Mouse (Mus musculus) embryonic facial prominence, embryonic 15.5 days (tissue): ENCODE data around the gene Syf2. TPM values are rescaled to one million over a fixed set of nuclear protein-coding genes. Genes with fewer than 3 reads are reported as not detected.

ENCODE experiments used
- ATAC-seq: fragments of 200-750 bp; cut with Nextera tagmentation; 2 replicates; pipeline ENCODE4 v1.8.0; 2017; ENCODE audit warnings: low read depth, moderate TSS enrichment; ENCODE audit not compliant: insufficient number of reproducible peaks, low FRiP score, low TSS enrichment
- H3K27ac ChIP-seq: fragments of 300-500 bp; sonication (generic); replicated peaks from 2 replicates; pipeline ENCODE4 v1.5.1; 2015; ENCODE audit warnings: mild to moderate bottlenecking, inconsistent platforms
- H3K27me3 ChIP-seq: fragments of 300-500 bp; sonication (generic); 2 replicates; pipeline ENCODE4 v1.6.1; 2015; ENCODE audit warnings: inconsistent platforms
- H3K36me3 ChIP-seq: fragments of 300-500 bp; sonication (generic); 2 replicates; pipeline ENCODE4 v1.6.1; 2015; ENCODE audit warnings: mild to moderate bottlenecking, inconsistent platforms
- H3K4me1 ChIP-seq: fragments of 300-500 bp; sonication (generic); 2 replicates; pipeline ENCODE4 v1.6.1; 2015; ENCODE audit warnings: inconsistent platforms
- H3K4me2 ChIP-seq: fragments of 300-500 bp; sonication (generic); replicated peaks from 2 replicates; pipeline ENCODE4 v1.6.1; 2015; ENCODE audit warnings: mild to moderate bottlenecking, inconsistent platforms
- H3K4me3 ChIP-seq: fragments of 300-500 bp; sonication (generic); replicated peaks from 2 replicates; pipeline ENCODE4 v1.5.1; 2015; ENCODE audit warnings: mild to moderate bottlenecking, inconsistent platforms
- H3K9ac ChIP-seq: fragments of 300-500 bp; sonication (generic); 2 replicates; pipeline ENCODE4 v1.6.1; 2015; ENCODE audit warnings: inconsistent platforms
- H3K9me3 ChIP-seq: fragments of 300-500 bp; sonication (generic); replicated peaks from 2 replicates; pipeline ENCODE4 v1.6.1; 2016; ENCODE audit warnings: inconsistent platforms
- WGBS: fragments of 180-500 bp; shearing (Covaris S2); methylation state at CpG from one replicate; pipeline ENCODE4 v1.1.7; 2015; 5-methylcytosine and 5-hydroxymethylcytosine counted together
- polyA plus RNA-seq: library from polyadenylated mRNA; unstranded; fragments of >200 nt; fragmentation: Nextera tagmentation; extraction: Ambion mirVana; gene quantifications from 2 replicates; pipeline ENCODE4 v1.2.1, GENCODE M21; 2015

Gene Syf2
- polyA plus RNA-seq, 1 experiment from 2014 or later: 83.6 TPM

DNA sequence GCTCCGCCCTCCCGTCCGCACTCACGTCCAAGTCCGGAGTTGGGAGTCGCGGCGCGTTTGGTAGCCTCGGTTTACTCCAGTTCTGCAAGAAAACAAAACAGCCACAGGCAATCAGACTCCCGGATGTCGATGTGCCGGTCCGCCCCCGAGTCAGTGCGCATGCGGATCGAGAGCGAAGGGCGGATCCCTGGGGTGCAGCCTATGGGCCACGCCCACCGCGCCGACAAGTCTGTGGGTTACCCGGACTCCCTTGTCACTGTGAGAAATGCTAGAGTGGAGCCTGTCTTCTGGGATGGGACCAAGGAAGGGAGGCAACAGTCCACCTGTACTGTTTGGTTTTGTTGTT, 15.9 kb upstream of the Syf2 start, which contains the start of gene Tmem50a:
Gene Tmem50a (minus strand): TSS at position 161 of the 346 bp plus-strand sequence.
- under 1% methylated on average over 25 of the region's 25 CpGs for WGBS
- Histone ChIP-seq H3K27me3 (no peaks in the 10 kb centered on the region), H3K4me1 (peaks cover 21% of the 10 kb centered on the region), H3K9me3 (no peaks in the 10 kb centered on the region), H3K36me3 (peaks cover 14% of the 10 kb centered on the region; the same call in 1 of the 2 replicates), H3K9ac (peak within 1 kb of the TSS; percentile 83), H3K27ac (peak within 1 kb of the TSS; percentile 98), H3K4me2 (peak within 1 kb of the TSS; percentile 58), H3K4me3 (peak within 1 kb of the TSS; percentile 93)
- peak; percentile 89 for ATAC-seq

DNA sequence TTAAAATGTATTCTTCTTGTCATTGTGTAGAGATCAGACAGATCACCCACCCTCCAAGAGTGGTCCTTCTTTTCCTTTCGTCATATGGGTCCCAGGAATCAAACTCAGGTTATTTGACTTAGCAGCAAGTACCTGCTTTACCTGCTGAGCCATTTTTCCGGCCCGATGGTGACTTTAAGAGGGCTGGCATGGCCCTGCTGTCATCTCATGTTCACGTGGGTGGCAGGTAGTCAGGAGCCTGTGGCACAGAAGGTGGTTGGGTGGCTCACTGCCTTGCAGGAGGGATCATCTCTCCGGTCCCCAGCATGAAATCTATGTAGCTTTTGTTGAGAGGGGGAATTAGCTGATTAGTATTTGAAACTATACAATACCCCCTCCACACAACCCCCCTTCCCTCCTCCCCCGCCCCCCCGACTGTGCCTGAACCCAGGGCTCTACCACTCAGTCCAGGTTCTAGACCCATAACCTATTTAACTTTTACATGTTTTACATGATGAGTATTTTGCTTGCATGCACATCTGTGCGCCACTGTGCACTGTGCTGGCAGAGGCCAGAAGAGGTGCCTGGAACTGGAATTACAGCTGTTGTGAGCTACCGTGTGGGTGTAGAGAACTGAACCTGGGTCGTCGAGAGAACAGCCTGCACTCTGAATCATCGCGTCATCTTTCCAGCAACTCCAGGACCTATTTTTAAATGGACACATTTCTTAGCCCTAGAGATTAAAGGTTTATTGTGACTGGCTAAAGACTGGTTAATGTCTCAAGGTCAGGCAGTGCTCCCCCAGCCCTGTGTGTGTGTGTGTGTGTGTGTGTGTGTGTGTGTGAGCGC, 15.3 kb upstream of the Syf2 start:
- peak; percentile 8; the same call in 1 of the 2 replicates for ATAC-seq
- H3K27ac ChIP-seq: peak overlapping the region; percentile 98

DNA sequence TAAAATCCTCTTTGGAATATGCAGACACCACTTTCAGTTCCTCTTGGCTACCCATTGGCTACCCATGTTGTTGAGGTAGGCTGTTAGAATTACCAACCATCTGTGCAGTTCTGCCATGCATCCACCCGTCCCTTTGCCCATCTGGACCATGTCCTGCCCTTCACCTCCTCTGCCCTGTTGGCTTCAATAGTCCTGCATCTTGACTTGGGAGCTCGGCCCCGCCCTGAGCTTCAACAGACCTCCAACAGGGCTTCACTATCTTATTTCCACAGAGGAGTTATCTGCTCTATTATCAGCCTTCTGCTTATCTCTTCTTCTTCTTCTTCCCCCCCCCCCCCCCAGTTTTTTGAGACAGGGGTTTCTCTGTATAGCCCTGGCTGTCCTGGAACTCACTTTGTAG, 13.5 kb upstream of the Syf2 start:
- ATAC-seq: no peak
- Histone ChIP-seq H3K36me3 (no peaks in the 10 kb centered on the region), H3K9me3 (no peaks in the 10 kb centered on the region), H3K9ac (no peak overlapping the region), H3K4me2 (no peak overlapping the region), H3K27me3 (no peaks in the 10 kb centered on the region), H3K4me3 (no peak overlapping the region), H3K27ac (no peak overlapping the region), H3K4me1 (peaks cover 22% of the 10 kb centered on the region)
- WGBS: 74% methylated on average over 3 of the region's 3 CpGs

More for the DNA sequence above, 15.3 kb upstream of the Syf2 start:
- H3K4me1 ChIP-seq: peaks cover 21% of the 10 kb centered on the region
- no peaks in the 10 kb centered on the region for H3K27me3 ChIP-seq
- 51% methylated on average over 14 of the region's 14 CpGs for WGBS
- H3K4me3 ChIP-seq: peak overlapping the region; percentile 93
- peak overlapping the region; percentile 83; the same call in 1 of the 2 replicates for H3K9ac ChIP-seq
- H3K36me3 ChIP-seq: peaks cover 10% of the 10 kb centered on the region; the same call in 1 of the 2 replicates
- no peaks in the 10 kb centered on the region for H3K9me3 ChIP-seq
- peak overlapping the region; percentile 58 for H3K4me2 ChIP-seq

DNA sequence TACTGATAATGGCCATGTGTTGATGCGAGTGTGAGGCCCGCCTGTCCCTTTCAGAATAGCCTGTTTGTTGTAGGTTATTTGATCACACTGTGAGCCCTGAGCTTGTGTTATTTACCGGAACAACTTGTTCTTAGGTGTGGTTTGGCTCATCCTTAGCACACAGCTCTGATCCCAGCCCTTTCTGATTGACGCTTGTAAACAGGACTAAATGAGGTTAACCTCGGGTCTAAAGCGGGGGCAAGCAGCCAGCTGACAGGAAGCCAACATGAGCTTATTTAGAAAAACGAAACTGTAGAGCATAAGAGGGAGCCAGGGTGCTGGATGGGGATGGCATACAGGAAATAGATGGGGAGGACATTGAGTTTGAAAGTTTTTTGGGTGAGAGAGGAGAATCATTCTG, 12.3 kb upstream of the Syf2 start:
- peak overlapping the region; percentile 45 for H3K27ac ChIP-seq
- no peak overlapping the region for H3K9ac ChIP-seq
- no peak for ATAC-seq
- WGBS: 38% methylated on average over 7 of the region's 7 CpGs
- peaks cover 20% of the 10 kb centered on the region for H3K4me1 ChIP-seq
- H3K36me3 ChIP-seq: no peaks in the 10 kb centered on the region
- no peak overlapping the region for H3K4me2 ChIP-seq
- no peaks in the 10 kb centered on the region for H3K27me3 ChIP-seq
- no peaks in the 10 kb centered on the region for H3K9me3 ChIP-seq
- H3K4me3 ChIP-seq: no peak overlapping the region

DNA sequence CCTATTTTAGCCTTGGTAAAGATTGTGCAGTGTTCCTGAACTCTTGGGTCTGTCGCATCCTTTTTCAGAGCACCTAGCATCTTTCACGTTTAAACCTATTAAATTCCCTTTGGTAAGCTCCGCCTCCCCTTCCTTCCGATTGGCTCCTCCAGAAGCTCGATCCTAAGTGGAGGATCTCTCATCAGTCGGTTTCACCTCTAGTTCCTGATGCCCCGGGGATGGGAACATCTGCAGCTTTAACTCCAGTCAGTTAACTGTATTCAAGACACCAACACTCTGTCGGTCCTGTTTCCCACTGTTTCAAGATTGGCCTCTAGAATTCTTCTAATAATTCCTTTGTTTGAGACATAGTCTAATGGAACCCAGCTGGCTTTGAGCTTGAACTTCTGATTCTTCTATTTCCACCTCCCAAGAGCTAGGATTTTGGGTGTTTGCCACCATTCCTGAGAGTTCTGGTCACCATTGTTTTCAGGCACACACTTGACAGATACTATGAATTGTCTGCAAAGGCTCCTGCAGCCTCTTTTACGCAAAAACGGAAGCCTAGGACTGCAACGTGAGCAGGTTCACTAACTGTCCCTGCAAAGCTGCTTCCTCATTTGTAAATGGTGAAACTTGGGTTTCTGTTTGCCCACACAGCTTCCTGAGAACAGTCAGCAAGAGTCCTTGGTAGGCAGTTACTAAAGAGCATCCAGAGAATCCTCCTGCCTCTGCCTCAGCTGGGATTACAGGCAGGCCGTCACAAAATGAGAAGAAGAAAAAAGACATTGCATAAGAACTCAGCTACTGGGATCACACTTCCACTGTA, 10.8 kb upstream of the Syf2 start:
- WGBS: 36% methylated on average over 12 of the region's 12 CpGs
- 0 out of 2 replicates have a peak overlapping the region, but pooled peaks have one; percentile 44 for H3K27ac ChIP-seq

DNA sequence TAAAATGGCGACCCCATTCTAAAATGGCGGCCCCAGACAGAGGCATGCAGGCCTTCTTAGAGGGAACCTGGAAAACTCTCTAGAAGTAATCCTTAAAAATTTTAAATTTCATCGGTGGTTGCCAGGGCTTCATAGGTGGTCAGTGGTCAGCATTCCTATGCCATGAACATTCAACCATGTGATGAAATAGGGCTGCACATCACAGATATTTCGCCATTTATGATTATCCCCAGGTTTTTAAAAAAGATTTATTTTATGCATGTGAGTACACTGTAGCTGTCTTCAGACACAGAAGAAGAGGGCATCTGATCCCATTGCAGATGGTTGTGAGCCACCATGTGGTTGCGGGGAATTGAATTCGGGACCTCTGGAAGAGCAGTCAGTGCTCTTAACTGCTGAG, 10.1 kb upstream of the Syf2 start:
- Histone ChIP-seq H3K4me1 (peaks cover 18% of the 10 kb centered on the region), H3K4me2 (no peak overlapping the region), H3K36me3 (peaks cover 5% of the 10 kb centered on the region), H3K27me3 (no peaks in the 10 kb centered on the region), H3K27ac (no peak overlapping the region), H3K4me3 (no peak overlapping the region), H3K9ac (no peak overlapping the region), H3K9me3 (no peaks in the 10 kb centered on the region)
- no peak for ATAC-seq
- 94% methylated on average over 6 of the region's 6 CpGs for WGBS

More for the DNA sequence above, 10.8 kb upstream of the Syf2 start:
- peaks cover 18% of the 10 kb centered on the region for H3K4me1 ChIP-seq
- no peak for ATAC-seq
- H3K27me3 ChIP-seq: no peaks in the 10 kb centered on the region
- no peak overlapping the region for H3K4me2 ChIP-seq
- no peak overlapping the region for H3K9ac ChIP-seq
- H3K4me3 ChIP-seq: no peak overlapping the region
- no peaks in the 10 kb centered on the region for H3K36me3 ChIP-seq
- no peaks in the 10 kb centered on the region for H3K9me3 ChIP-seq

GRCm38 (mm10) chr4:134921703-134922102, 9.0 kb upstream of the Syf2 start:
- Histone ChIP-seq H3K4me1 (peaks cover 26% of the 10 kb centered on the region), H3K27me3 (no peaks in the 10 kb centered on the region), H3K36me3 (peaks cover 16% of the 10 kb centered on the region), H3K9ac (no peak overlapping the region), H3K9me3 (no peaks in the 10 kb centered on the region), H3K4me3 (no peak overlapping the region), H3K4me2 (no peak overlapping the region), H3K27ac (no peak overlapping the region)
- WGBS: 94% methylated on average over 4 of the region's 4 CpGs
- ATAC-seq: no peak

DNA sequence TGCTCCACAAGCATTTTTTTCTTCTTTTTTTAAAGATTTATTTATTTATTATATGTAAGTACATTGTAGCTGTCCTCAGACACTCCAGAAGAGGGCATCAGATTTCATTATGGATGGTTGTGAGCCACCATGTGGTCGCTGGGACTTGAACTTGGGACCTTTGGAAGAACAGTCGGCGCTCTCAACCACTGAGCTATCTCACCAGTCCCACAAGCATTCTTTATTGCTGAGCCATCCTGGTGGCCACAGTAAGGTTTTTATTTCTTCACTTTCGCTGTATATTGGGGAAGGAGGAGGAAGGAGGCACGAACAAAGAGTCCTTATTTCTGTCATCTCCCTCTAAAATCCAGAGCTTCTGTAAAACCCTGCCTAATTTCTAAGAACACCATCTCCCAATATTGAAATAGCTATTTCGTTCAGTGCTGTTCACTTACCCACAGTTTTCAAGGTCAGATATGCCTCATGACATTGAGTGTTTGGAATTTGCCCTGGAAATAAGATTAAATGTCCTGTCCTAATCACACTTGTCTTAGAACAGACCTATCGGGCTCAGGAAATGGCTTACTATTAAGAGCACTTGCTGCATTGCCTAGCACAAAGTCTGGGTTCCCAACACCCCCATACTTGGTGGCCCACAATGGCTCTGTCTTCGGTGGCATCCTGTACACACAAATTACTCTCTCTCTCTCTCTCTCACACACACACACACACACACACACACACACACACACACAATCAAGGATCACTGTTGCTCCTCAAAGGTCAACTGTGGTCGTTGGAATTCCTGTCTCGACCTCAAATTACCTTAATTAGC, 8.4 kb upstream of the Syf2 start:
- H3K36me3 ChIP-seq: peaks cover 21% of the 10 kb centered on the region
- peaks cover 26% of the 10 kb centered on the region for H3K4me1 ChIP-seq
- H3K4me2 ChIP-seq: peak overlapping the region; percentile 69
- peak overlapping the region; percentile 100 for H3K4me3 ChIP-seq
- H3K27ac ChIP-seq: peak overlapping the region; percentile 96
- H3K27me3 ChIP-seq: no peaks in the 10 kb centered on the region
- 55% methylated on average over 10 of the region's 10 CpGs for WGBS
- no peaks in the 10 kb centered on the region for H3K9me3 ChIP-seq
- peak overlapping the region; percentile 100 for H3K9ac ChIP-seq
- no peak for ATAC-seq

DNA sequence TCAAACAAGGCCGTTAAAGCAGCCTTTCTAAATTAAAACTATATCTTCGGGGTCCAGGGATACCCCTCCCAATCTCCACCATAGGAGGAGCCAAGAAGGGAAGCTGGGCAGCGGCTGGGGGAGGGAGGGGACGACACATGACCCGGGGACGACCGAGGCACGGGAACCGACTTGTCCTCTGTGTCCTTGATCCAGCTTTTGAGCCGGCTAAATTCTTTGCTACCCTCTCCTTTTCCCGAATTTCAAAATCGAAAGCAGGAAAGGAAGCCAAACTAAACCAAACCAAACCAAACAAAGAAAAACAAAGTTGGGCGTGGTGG, 7.8 kb upstream of the Syf2 start:
- Histone ChIP-seq H3K4me3 (peak overlapping the region; percentile 100), H3K36me3 (peaks cover 27% of the 10 kb centered on the region), H3K4me1 (peaks cover 26% of the 10 kb centered on the region), H3K9ac (peak overlapping the region; percentile 100), H3K4me2 (peak overlapping the region; percentile 69), H3K27me3 (no peaks in the 10 kb centered on the region), H3K9me3 (no peaks in the 10 kb centered on the region), H3K27ac (peak overlapping the region; percentile 96)
- 0 out of 2 replicates have a peak, but pooled peaks have one; percentile 73 for ATAC-seq
- WGBS: under 1% methylated on average over 13 of the region's 13 CpGs

DNA sequence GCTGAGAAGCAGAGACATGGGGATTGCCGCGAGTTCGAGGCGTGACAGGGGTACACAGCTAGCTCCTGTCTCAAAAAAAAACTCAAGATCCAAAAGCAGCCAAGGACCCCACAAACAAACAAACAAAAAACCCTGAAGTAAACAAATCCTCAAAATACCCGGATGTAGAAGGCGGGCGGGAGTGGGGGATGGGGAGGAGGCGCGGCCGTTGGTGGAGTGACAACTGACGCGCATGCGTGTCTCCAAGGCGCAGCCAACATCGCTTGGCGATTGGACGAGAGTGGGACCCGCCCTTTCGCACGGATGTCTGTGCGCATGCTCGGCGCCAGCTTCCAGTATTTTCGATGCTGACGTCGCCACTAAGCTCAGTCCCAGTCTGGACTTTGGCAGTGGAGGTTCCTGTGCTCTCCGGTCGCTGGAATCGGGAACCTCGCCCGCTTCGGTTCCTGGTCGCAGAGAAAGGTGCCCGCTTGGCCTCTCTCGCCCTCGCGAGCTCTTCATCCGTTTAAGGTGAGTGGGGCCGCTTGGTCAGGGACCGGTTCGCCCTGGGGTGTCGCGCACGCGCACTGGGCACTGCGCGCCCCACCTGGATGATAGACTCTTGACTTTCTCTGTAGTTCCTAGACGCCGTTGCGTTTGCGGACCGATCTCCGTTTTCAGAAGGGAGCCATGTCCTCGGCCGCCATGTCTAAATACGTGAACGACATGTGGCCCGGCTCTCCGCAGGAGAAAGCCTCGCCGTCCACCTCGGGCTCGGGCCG, 7.3 kb upstream of the Syf2 start, which contains the start of gene Rsrp1:
Gene Rsrp1 (plus strand): TSS at position 335 of the 761 bp plus-strand sequence.
- H3K9me3 ChIP-seq: no peaks in the 10 kb centered on the region
- H3K4me3 ChIP-seq: peak within 1 kb of the TSS; percentile 100
- whole genome bisulfite sequencing: under 1% methylated on average over 63 of the region's 64 CpGs
- peaks cover 24% of the 10 kb centered on the region for H3K4me1 ChIP-seq
- H3K27me3 ChIP-seq: no peaks in the 10 kb centered on the region
- H3K36me3 ChIP-seq: peaks cover 32% of the 10 kb centered on the region
- H3K27ac ChIP-seq: peak within 1 kb of the TSS; percentile 96
- H3K4me2 ChIP-seq: peak within 1 kb of the TSS; percentile 69
- ATAC-seq: peak; percentile 96
- H3K9ac ChIP-seq: peak within 1 kb of the TSS; percentile 100
